Mouse (Mus musculus) kidney, postnatal 25 days (tissue): Measurements from ENCODE around the gene BC024063.
"Not testable (repeated sequence)": the region's sequence is repeated elsewhere in the genome, so short reads cannot be mapped to it uniquely, and the experiment has no call there.

Source experiments
- DNase-seq, 2 experiments: peaks; one replicate each; pipeline ENCODE4 v3.0.0; 2021; ENCODE audit warnings: mixed read lengths in 2 of 2

BC024063 gene

DNA sequence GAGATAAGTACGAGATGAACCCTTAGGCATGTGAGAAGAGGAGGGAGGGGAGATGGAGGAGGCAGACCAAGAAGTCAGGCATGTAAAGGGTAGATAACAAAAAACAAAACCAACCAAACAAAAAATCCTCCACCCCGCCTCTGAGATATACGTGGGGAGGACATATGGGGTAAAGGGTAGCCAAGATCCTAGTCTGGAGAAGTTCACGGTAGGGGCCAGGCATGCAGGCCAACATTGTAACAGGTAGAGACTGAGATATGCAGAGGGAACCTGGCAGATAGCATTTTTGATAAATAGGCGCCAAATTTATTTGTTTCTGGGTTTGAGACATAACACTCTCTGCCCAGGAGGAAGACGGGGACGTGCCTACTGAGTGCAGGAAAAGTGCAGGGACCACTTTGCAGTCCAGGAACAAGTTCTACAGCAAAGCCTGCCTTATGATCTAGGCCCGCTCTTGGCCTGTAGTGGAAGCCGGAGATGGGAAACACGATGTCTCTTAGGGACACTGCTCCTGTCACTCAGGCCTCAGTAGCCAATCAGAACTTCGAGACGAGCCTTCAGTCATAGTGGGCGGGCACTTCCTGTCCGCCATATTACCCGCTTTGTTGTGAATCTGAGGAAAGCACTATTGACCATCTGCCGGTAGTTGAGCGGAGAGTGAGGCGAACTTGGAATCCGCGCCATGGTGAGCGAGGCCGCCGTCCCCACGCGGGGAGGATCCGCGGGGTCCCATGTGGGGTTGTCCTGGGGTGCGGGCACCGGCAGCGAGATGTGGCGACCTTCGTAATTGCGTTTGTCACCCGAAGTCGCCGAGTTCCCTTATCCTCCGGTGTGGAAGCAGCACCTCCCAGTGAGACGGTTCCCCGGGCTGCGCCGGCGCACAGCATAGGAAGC is at the start of gene BC024063:
Gene BC024063, plus strand, starts transcription at position 626 of the 894 bp plus-strand sequence.
- DNase-seq = peak; percentile 41 to 51

DNA sequence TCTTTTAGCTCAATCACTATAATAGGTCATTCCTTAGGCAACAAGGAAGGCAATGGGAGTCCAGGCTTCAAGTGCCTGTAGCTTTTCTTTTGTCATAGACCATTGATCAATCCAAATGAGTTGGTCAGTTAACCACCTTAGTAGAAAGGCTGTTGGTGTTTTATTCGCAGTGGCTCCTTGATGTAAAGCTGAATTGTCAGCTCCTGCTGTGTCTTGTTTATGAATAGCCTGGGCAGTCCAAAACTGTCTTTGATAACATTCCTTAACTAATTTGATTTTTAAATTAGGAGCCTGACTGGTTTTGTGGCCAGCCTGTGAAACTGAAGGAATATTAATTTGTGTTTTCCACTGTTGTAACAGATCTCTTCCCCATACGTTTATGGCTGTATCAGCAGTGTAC is 41.0 kb upstream of the BC024063 start:
- no peak for DNase-seq

DNA sequence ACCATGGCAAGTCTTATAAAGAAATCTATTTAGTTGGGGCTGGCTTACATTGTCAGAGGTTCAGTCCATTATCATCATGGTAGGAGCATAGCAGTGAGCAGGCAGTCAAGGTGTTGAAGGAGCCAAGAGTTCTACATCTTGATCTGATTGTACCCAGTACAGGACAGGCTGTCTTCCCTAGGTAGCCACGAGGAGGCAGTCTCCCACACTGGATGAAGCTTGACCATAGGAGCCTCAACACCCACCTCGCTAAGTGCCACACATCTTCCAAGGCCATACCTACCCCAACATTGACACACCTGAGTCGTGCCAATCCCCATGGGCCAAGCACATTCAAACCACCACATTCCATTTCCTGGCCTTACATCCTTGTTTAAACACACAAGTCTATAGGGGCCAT is 36.5 kb upstream of the BC024063 start:
- DNase-seq = no peak

DNA sequence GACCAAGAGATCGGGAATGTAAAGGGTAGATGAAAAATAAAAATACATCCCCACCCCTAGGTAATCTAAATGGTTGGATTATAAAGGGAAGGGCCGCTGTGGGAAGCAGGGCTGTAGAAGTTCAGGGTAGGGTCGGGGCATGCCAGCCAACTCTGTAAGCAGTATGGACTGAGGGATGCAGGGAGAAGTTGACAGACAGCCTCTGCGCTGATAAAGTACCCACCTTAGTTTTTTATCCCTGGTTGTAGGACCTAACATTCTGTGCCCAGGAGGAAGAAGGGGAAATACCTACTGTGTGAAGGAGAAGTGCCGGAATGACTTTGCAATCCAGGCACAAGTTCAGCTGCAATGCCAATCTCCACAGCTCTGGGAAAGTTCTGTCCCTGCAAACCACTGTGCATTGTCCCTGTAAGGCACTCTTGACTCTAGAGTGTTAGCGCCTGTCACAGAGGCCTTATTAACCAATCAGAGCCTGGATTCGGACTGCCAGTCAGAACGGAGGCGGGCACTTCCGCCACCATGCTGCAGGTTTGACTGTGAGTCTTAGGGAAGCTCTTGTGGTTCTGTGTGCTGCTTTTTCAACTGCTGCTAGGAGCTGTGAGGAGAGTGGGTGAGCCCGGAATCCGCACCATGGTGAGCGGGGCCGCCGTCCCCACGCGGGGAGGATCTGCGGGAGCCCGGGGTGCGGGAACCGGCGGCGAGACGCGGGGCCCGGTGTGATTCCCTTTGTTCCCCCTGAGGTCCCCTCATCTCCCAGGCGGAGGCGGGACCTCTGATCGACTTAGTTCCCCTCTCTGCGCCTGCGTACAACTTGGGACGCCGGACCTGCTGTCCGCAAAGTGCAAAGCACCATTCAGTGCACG is 35.3 kb upstream of the BC024063 start, which contains the start of gene Zfp873:
Gene Zfp873, plus strand, starts transcription at position 527 of the 863 bp plus-strand sequence.
- DNase-seq = peak; percentile 93 to 95

DNA sequence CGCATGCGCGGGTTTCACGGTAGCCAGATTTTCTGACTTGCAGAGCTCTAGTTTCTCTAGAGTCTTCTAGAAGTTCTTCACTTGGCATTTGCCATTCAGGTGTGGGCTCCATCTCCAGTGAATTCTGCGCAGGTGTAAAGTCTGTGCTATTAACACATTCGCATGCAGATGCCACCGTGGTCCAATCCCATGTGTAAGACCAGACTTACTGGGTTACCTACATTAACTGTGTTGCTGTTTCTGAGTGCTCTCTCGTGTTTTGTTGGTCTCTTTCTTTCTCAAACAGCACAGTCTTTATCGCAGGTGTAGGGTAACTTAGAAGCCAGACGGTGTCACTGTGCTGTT is 34.7 kb upstream of the BC024063 start:
- DNase-seq = not testable (repeated sequence)

DNA sequence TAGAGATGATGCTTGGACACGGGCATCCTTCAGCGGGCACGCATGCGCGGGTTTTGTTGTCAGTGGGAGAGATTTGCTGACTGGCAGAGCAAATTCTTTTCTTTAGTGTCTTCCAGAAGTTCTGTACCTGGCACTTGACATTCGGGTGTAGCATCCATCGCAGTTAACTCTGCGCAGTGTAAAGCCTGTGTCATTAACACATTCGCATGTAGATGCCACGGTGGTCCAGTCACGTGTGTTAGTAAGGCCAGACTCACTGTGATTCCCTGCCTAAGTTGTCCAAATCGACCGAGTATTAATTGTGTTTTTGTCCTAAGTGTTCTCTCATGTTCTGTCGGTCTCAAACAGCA is 444 bp downstream of the BC024063 start:
- not testable (repeated sequence) for DNase-seq

DNA sequence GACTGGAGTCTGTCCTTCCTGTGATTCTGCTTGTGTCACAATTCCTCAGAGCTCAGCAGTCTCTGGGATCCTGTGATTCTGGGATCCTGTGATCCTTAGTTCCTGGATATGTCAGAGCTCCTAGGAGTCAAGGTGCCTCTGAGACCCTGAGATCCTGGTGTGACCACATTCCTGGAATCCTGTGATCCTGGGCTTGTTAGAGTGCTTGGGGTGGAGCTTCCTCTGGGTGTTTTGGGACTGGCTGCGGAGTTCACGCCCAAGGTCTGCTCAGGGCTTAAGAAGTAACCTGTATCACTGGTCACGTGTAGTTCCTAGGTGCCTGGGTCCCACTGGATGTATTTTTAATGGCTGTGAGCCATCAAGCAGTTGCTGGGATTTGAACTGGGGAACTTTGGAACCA is 34.1 kb downstream of the BC024063 start:
- DNase-seq = no peak

DNA sequence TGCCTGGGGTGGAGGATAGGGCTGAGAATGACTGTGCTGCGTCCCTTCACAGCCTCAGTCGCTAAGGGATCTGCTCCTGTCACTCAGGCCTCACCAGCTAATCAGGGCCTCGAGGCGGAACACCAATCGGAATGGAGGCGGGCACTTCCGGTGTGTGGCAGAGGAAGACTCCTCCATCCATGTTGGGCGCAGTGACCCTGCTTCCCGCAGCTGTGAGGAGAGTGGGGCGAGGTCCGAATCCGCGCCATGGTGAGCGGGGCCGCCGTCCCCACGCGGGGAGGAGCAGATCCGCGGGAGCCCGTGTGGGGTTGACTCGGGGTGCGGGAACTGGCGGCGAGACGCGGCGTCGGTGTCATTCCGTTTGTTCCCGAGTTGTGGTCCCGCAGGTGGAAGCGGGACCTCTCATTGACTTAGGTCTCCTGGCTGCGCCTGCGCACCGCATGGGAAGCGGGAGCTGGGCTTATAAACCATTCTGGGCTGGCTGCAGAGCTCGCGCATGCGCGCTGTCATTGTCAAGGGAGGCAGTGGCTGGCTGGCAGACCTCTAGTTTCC is 44.8 kb downstream of the BC024063 start, which contains the start of gene AU041133:
Gene AU041133, plus strand, starts transcription at position 164 of the 552 bp plus-strand sequence.
- DNase-seq = peak; percentile 84 to 93

DNA sequence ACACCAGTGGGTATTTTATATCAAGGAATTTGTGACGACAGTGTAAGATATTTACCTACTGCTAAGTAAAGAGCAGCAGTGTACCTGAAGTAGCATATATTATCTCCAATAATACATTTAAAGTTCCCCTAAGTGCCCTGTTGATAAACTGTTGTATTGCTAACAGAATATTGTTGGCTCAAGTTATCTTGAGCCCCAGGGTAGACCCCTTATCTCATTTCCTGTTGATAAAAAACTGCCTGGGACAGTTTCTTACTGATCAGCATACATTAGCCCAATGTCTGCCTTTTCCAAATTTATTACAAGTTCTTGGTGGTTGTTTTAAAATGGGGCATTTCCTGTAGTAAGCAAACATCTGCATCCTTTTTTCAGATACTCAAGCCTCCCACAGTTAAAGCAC is 62.1 kb downstream of the BC024063 start:
- DNase-seq = no peak

DNA sequence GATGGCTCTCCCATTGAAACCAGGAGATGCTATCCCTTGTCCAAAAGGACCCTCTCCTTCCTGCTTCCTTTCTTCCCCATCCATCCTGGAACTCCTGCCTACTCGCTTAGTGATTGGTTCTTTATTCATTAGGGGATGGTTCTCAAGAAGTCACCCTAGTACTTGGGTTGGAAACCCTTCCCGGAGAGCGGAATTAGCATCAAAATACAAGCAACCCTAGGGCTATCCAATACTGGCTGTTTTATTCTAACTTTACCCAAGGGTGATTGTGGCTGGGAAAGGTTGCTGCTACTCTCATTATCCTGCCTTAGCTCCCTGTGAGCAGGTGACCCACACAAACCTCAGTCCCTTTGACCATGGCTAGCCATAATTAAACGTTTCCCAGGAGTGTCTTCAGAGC is 64.4 kb downstream of the BC024063 start:
- no peak for DNase-seq
